Mouse (Mus musculus) left cerebral cortex, postnatal 4 days (tissue): ENCODE data around the gene Mdfic. TPM values are rescaled to one million over a fixed set of nuclear protein-coding genes. Genes with fewer than 3 reads are reported as not detected.
"Not testable (repeated sequence)": the region's sequence is repeated elsewhere in the genome, so short reads cannot be mapped to it uniquely, and the experiment has no call there.

Experiments used
- DNase-seq: peaks from one replicate; pipeline ENCODE4 v3.0.0-alpha.2; 2022
- intact Hi-C: fragments of 180-260 bp; cut with DNase I; formaldehyde crosslinking; loops from one replicate; pipeline ENCODE4 v1.15.1; 2025
- total RNA-seq, 2 experiments: library from RNA; stranded (reverse); gene quantifications; 2 replicates each; pipeline ENCODE4 v1.2.3; 2021

Gene Mdfic
- total RNA-seq = 1 to 10 TPM; 4.8 to 4.9 TPM

- peak; percentile 33 for DNase-seq
- intact Hi-C loops = no loop called here
Measured at GRCm38 (mm10) chr6:15720461-15720817, at the start of gene Mdfic. Mdfic (plus strand) TSS chr6:15720661.

GRCm38 (mm10) chr6:15671364-15671763 is 49.1 kb upstream of the Mdfic start:
- intact Hi-C loops = no loop called here
- DNase-seq = no peak

- no peak for DNase-seq
- intact Hi-C loops = no loop called here
Measured at GRCm38 (mm10) chr6:15710080-15710479, 10.4 kb upstream of the Mdfic start.

GRCm38 (mm10) chr6:15710706-15711105 is 9.8 kb upstream of the Mdfic start:
- intact Hi-C loops = no loop called here
- no peak for DNase-seq

- DNase-seq = no peak
Measured at GRCm38 (mm10) chr6:15712860-15713385, 7.5 kb upstream of the Mdfic start.

GRCm38 (mm10) chr6:15714036-15714435 is 6.4 kb upstream of the Mdfic start:
- DNase-seq, intact Hi-C loops: not testable (repeated sequence)

More at GRCm38 (mm10) chr6:15712860-15713385, 7.5 kb upstream of the Mdfic start:
- intact Hi-C loops = no loop called here

GRCm38 (mm10) chr6:15714996-15715844 is 5.2 kb upstream of the Mdfic start:
- intact Hi-C loops = no loop called here
- no peak for DNase-seq

- DNase-seq = no peak
- intact Hi-C loops = no loop called here
Measured at GRCm38 (mm10) chr6:15719919-15720318, 542 bp upstream of the Mdfic start.

- intact Hi-C loops = no loop called here
- DNase-seq = peak; percentile 42
Measured at GRCm38 (mm10) chr6:15720818-15721715, 606 bp downstream of the Mdfic start.

GRCm38 (mm10) chr6:15721716-15722031 is 1.2 kb downstream of the Mdfic start:
- no peak for DNase-seq
- intact Hi-C loops = no loop called here

GRCm38 (mm10) chr6:15722631-15723030 is 2.2 kb downstream of the Mdfic start:
- intact Hi-C loops, DNase-seq: not testable (repeated sequence)

GRCm38 (mm10) chr6:15724304-15724703 is 3.8 kb downstream of the Mdfic start:
- intact Hi-C loops = no loop called here
- no peak for DNase-seq

GRCm38 (mm10) chr6:15726422-15726821 is 6.0 kb downstream of the Mdfic start:
- intact Hi-C loops = no loop called here
- DNase-seq = no peak

- peak; percentile 24 for DNase-seq
- intact Hi-C loops = no loop called here
Measured at GRCm38 (mm10) chr6:15727681-15728410, 7.4 kb downstream of the Mdfic start.

GRCm38 (mm10) chr6:15728844-15729577 is 8.6 kb downstream of the Mdfic start:
- DNase-seq = no peak
- intact Hi-C loops = no loop called here

GRCm38 (mm10) chr6:15730258-15730657 is 9.8 kb downstream of the Mdfic start:
- intact Hi-C loops = no loop called here
- no peak for DNase-seq

GRCm38 (mm10) chr6:15730666-15731065 is 10.2 kb downstream of the Mdfic start:
- no peak for DNase-seq
- intact Hi-C loops = no loop called here

GRCm38 (mm10) chr6:15731452-15731851 is 11.0 kb downstream of the Mdfic start:
- intact Hi-C loops = no loop called here
- DNase-seq = no peak

- DNase-seq = no peak
- intact Hi-C loops = no loop called here
Measured at GRCm38 (mm10) chr6:15737312-15737911, 17.0 kb downstream of the Mdfic start.
